Comparison of ENCODE assay signal across 8 mouse cellular contexts in the genomic region with DNA sequence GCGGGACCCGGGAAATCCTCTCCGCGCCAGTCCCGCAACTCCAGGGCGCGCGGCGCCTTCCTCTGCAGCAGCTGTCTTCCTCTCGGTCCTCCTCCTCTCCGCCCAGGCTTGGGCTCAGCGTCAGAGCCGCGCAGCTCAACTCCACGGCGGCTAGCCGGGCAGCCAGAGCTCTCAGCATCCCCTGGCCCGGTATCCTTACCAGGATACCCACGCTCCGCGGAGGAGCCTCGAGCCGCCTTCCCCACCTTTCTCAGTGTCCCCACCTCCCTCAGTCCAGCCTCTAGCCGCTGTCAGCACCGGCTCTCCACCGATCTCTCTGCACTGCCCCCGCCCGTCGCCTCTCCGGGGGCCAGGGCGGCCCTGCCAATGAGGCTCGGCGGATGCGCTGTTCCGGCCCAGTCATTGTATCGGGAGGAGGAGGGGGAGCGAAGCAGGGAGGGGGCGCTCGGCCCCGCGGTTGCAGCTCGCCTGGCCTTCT. TPM values are rescaled to one million over a fixed set of nuclear protein-coding genes. Genes with fewer than 3 reads are reported as not detected.
DNase-seq lines count a peak whose midpoint lies in the region; ATAC-seq lines count a peak whose summit lies in the region.

A gene (minus strand): TSS at position 276 of the 478 bp plus-strand sequence.

- peak within 1 kb of the TSS; percentile 83 for H3K4me3 ChIP-seq in forebrain, embryonic 16.5 days (replicated peaks; ENCODE audit: low read length)
- peak within 1 kb of the TSS; percentile 52 for H3K4me3 ChIP-seq in liver, embryonic 12.5 days
- H3K4me3 ChIP-seq in neural tube, embryonic 13.5 days = peak within 1 kb of the TSS; percentile 86

- peak; percentile 84 for DNase-seq in MN1 (ENCODE audit: low spot score)
- DNase-seq in cerebellum, adult 11-12 months = peak; percentile 67
- peak; percentile 65 to 72 for DNase-seq in heart, postnatal 10 days
- DNase-seq in kidney, postnatal 36 days = peak; percentile 27 to 49
- DNase-seq in urinary bladder, postnatal 36 days (ENCODE audit: low spot score in 2 of 2) = peak; percentile 26 to 49

- under 1% methylated on average over 41 of the region's 42 CpGs for WGBS in forebrain, embryonic 16.5 days
- under 1% methylated on average over 42 of the region's 42 CpGs for WGBS in liver, embryonic 12.5 days (ENCODE audit: insufficient replicate concordance)
- 1% methylated on average over 42 of the region's 42 CpGs for WGBS in neural tube, embryonic 13.5 days

- H3K27ac ChIP-seq in forebrain, embryonic 16.5 days (ENCODE audit: low read length) = peak within 1 kb of the TSS; percentile 97
- H3K27ac ChIP-seq in liver, embryonic 12.5 days = no peak within 1 kb of the TSS
- H3K27ac ChIP-seq in neural tube, embryonic 13.5 days (replicated peaks) = peak within 1 kb of the TSS; percentile 97

- peaks cover 22% of the 10 kb centered on the region for H3K4me1 ChIP-seq in forebrain, embryonic 16.5 days (replicated peaks; ENCODE audit: control insufficient read depth, insufficient read depth, low read length)
- H3K4me1 ChIP-seq in liver, embryonic 12.5 days = no peaks in the 10 kb centered on the region
- peaks cover 43% of the 10 kb centered on the region for H3K4me1 ChIP-seq in neural tube, embryonic 13.5 days (replicated peaks)

- H3K27me3 ChIP-seq in forebrain, embryonic 16.5 days (replicated peaks; ENCODE audit: control insufficient read depth, insufficient read depth, low read length) = no peaks in the 10 kb centered on the region
- H3K27me3 ChIP-seq in liver, embryonic 12.5 days (replicated peaks) = peaks cover 49% of the 10 kb centered on the region
- H3K27me3 ChIP-seq in neural tube, embryonic 13.5 days = no peaks in the 10 kb centered on the region

- ATAC-seq in forebrain, embryonic 16.5 days = peak; percentile 89
- no peak; the same call in 1 of the 2 replicates for ATAC-seq in liver, embryonic 12.5 days
- ATAC-seq in neural tube, embryonic 13.5 days (ENCODE audit: low read depth) = peak; percentile 96

- intact Hi-C loops in heart, postnatal 10 days (cut with DNase I) = loop anchor here (5.0 kb wide), 1 partner anchor 80 kb away; no protein-coding TSS in a partner anchor

- no peaks in the 10 kb centered on the region for H3K9me3 ChIP-seq in forebrain, embryonic 16.5 days (ENCODE audit: control insufficient read depth, low read length)
- H3K9me3 ChIP-seq in liver, embryonic 12.5 days (replicated peaks) = no peaks in the 10 kb centered on the region
- H3K9me3 ChIP-seq in neural tube, embryonic 13.5 days = no peaks in the 10 kb centered on the region

- peak within 1 kb of the TSS; percentile 65 for H3K4me2 ChIP-seq in forebrain, embryonic 16.5 days (ENCODE audit: low read length)
- peak within 1 kb of the TSS; percentile 71 for H3K4me2 ChIP-seq in liver, embryonic 12.5 days
- H3K4me2 ChIP-seq in neural tube, embryonic 13.5 days = peak within 1 kb of the TSS; percentile 75

- H3K36me3 ChIP-seq in forebrain, embryonic 16.5 days (ENCODE audit: control insufficient read depth, insufficient read depth) = no peaks in the 10 kb centered on the region
- no peaks in the 10 kb centered on the region for H3K36me3 ChIP-seq in liver, embryonic 12.5 days
- H3K36me3 ChIP-seq in neural tube, embryonic 13.5 days = no peaks in the 10 kb centered on the region

- H3K9ac ChIP-seq in forebrain, embryonic 16.5 days (replicated peaks; ENCODE audit: low read depth, low read length) = peak within 1 kb of the TSS; percentile 90
- H3K9ac ChIP-seq in liver, embryonic 12.5 days = 0 out of 2 replicates have a peak within 1 kb of the TSS, but pooled peaks have one; percentile 27
- peak within 1 kb of the TSS; percentile 88 for H3K9ac ChIP-seq in neural tube, embryonic 13.5 days

RNA-seq across cellular contexts. Expression of the gene that starts here (rescaled TPM):
- polyA plus RNA-seq in forebrain, embryonic 16.5 days (2015; fragmentation: Nextera tagmentation; extraction: Ambion mirVana) = 50.0 and 59.1 TPM in 2 replicates
- total RNA-seq in heart, postnatal 10 days (2021) = 10 to 100 TPM; 21.6 to 24.3 TPM
- polyA plus RNA-seq in liver, embryonic 12.5 days (2016; fragmentation: Nextera tagmentation; extraction: Ambion mirVana) = 7.7 and 8.5 TPM in 2 replicates
- polyA plus RNA-seq in neural tube, embryonic 13.5 days (2015; fragmentation: Nextera tagmentation; extraction: Ambion mirVana) = 28.7 and 30.9 TPM in 2 replicates

Comparison
In these comparisons a context has a peak if more than half of its experiments do, and no peak if none do; other contexts are left out.
1. H3K9ac ChIP-seq: peak in every context shown above with its lines; median percentile 90 in forebrain, embryonic 16.5 days; 88 in neural tube, embryonic 13.5 days; 27 in liver, embryonic 12.5 days.